Mouse (Mus musculus): ENCODE measurements at regions not wholly inside any gene's neighbourhood (a gene's known extent, or its start where the extent isn't known, plus 50 kb on each side); places are given as distances from the start of the nearest gene placed in this dataset.

GRCm38 (mm10) chr2:72677731-72678130, 201.8 kb downstream of the Cdca7 start:
- peak; percentile 10 for DNase-seq

GRCm38 (mm10) chr2:72688031-72688430, 212.1 kb downstream of the Cdca7 start:
- DNase-seq, result no peak

- DNase-seq, result no peak
Observed at GRCm38 (mm10) chr2:72701081-72701480, 225.1 kb downstream of the Cdca7 start.

GRCm38 (mm10) chr2:72703238-72703637, 227.3 kb downstream of the Cdca7 start:
- DNase-seq, result no peak

- DNase-seq, result no peak
Observed at GRCm38 (mm10) chr2:72707676-72708659, 232.0 kb downstream of the Cdca7 start.

GRCm38 (mm10) chr2:72716931-72717330, 241.0 kb downstream of the Cdca7 start:
- DNase-seq, result no peak

GRCm38 (mm10) chr2:72728699-72729098, 251.5 kb downstream of the Sp3 start:
- DNase-seq, result peak; percentile 35

- no peak for DNase-seq
Observed at GRCm38 (mm10) chr2:72733371-72733770, 246.9 kb downstream of the Sp3 start.

GRCm38 (mm10) chr2:72735035-72735434, 245.2 kb downstream of the Sp3 start:
- DNase-seq, result no peak

- DNase-seq, result no peak
Observed at GRCm38 (mm10) chr2:72736685-72737084, 243.6 kb downstream of the Sp3 start.

GRCm38 (mm10) chr2:72740391-72741361, 239.6 kb downstream of the Sp3 start:
- no peak for DNase-seq

- DNase-seq, result no peak
Observed at GRCm38 (mm10) chr2:72741746-72742145, 238.5 kb downstream of the Sp3 start.

GRCm38 (mm10) chr2:72743651-72744050, 236.6 kb downstream of the Sp3 start:
- DNase-seq, result peak; percentile 65

GRCm38 (mm10) chr2:72744901-72745300, 235.3 kb downstream of the Sp3 start:
- no peak for DNase-seq

GRCm38 (mm10) chr2:72746476-72747215, 233.6 kb downstream of the Sp3 start:
- no peak for DNase-seq

GRCm38 (mm10) chr2:72747299-72747698, 232.9 kb downstream of the Sp3 start:
- DNase-seq, result no peak

- DNase-seq, result no peak
Observed at GRCm38 (mm10) chr2:72749495-72749894, 230.8 kb downstream of the Sp3 start.

- no peak for DNase-seq
Observed at GRCm38 (mm10) chr2:72751441-72751840, 228.8 kb downstream of the Sp3 start.

GRCm38 (mm10) chr2:72752624-72753176, 227.5 kb downstream of the Sp3 start:
- DNase-seq, result no peak

- no peak for DNase-seq
Observed at GRCm38 (mm10) chr2:72753788-72754713, 226.2 kb downstream of the Sp3 start.

- no peak for DNase-seq
Observed at GRCm38 (mm10) chr2:72763454-72763853, 216.8 kb downstream of the Sp3 start.

Data from layer of hippocampus, adult 9-11 months (tissue).